ENCODE assay signal across 7 mouse cellular contexts in genomic region chr5:137607860-137608653, GRCm38 (mm10). TPM values are rescaled to one million over a fixed set of nuclear protein-coding genes. Genes with fewer than 3 reads are reported as not detected.
A peak's percentile ranks its signal among the peaks of the same experiment; 100 is the strongest.
DNase-seq lines count a peak whose midpoint lies in the region; ATAC-seq and TF ChIP-seq lines count a peak whose summit lies in the region.

No protein-coding gene starts in this region.

- H3K9ac ChIP-seq in liver, embryonic 11.5 days (ENCODE audit: low read depth, low read length) = no peak overlapping the region
- no peak overlapping the region for H3K9ac ChIP-seq in liver, postnatal 0 days (replicated peaks)
- H3K9ac ChIP-seq in hindbrain, postnatal 0 days (replicated peaks; ENCODE audit: low read length) = no peak overlapping the region
- 0 out of 2 replicates have a peak overlapping the region, but pooled peaks have one; percentile 30 for H3K9ac ChIP-seq in neural tube, embryonic 12.5 days

- DNase-seq in liver, embryonic 11.5 days (ENCODE audit: low spot score) = no peak
- no peak for DNase-seq in liver, postnatal 0 days
- no peak for DNase-seq in hindbrain, postnatal 0 days (ENCODE audit: low spot score)
- DNase-seq in adrenal gland, postnatal 25 days = no peak

- TF ChIP-seq CTCF in liver, postnatal 0 days (IDR thresholded peaks at IDR 0.05; ENCODE audit: low read depth) = no peak
- TF ChIP-seq CTCF in embryonic fibroblast, embryonic 13.5 days (IDR thresholded peaks at IDR 0.05; ENCODE audit: borderline replicate concordance, insufficient read depth, low read length) = no peak
- no peak for TF ChIP-seq CTCF in hindbrain, postnatal 0 days (IDR thresholded peaks at IDR 0.05; ENCODE audit: low read depth)

- WGBS in liver, embryonic 11.5 days = 28% methylated on average over 26 of the region's 26 CpGs
- WGBS in liver, postnatal 0 days (ENCODE audit: insufficient replicate concordance) = 47% methylated on average over 24 of the region's 26 CpGs
- WGBS in hindbrain, postnatal 0 days = 14% methylated on average over 26 of the region's 26 CpGs
- 12% methylated on average over 26 of the region's 26 CpGs for WGBS in neural tube, embryonic 12.5 days

- TF ChIP-seq EP300 in liver, postnatal 0 days (IDR thresholded peaks at IDR 0.05; ENCODE audit: low read depth) = no peak

- H3K4me1 ChIP-seq in liver, embryonic 11.5 days (replicated peaks; ENCODE audit: control insufficient read depth, insufficient read depth, low read length) = peaks cover 32% of the 10 kb centered on the region
- H3K4me1 ChIP-seq in liver, postnatal 0 days (ENCODE audit: insufficient read depth) = peaks cover 20% of the 10 kb centered on the region
- H3K4me1 ChIP-seq in embryonic fibroblast, embryonic 13.5 days (ENCODE audit: control insufficient read depth, insufficient read depth, low read length) = peaks cover 11% of the 10 kb centered on the region
- peaks cover 8% of the 10 kb centered on the region; the same call in 1 of the 2 replicates for H3K4me1 ChIP-seq in hindbrain, postnatal 0 days (ENCODE audit: insufficient read depth, low read length)
- H3K4me1 ChIP-seq in neural tube, embryonic 12.5 days = peaks cover 34% of the 10 kb centered on the region

- TF ChIP-seq POLR2A in embryonic fibroblast, embryonic 13.5 days (IDR thresholded peaks at IDR 0.05; ENCODE audit: low read depth, low read length) = no peak

- no peak for ATAC-seq in liver, embryonic 11.5 days (replicated peaks; ENCODE audit: low FRiP score)
- ATAC-seq in liver, postnatal 0 days = no peak
- ATAC-seq in hindbrain, postnatal 0 days = 0 out of 2 replicates have a peak, but pooled peaks have one; percentile 4
- ATAC-seq in neural tube, embryonic 12.5 days (ENCODE audit: low FRiP score, low read depth) = no peak
- no peak for ATAC-seq in cerebellum, adult (ENCODE audit: insufficient number of reproducible peaks, low FRiP score, low TSS enrichment)

- no peak overlapping the region for H3K27ac ChIP-seq in liver, embryonic 11.5 days (ENCODE audit: low read depth, low read length)
- H3K27ac ChIP-seq in liver, postnatal 0 days (ENCODE audit: low read depth) = no peak overlapping the region
- H3K27ac ChIP-seq in embryonic fibroblast, embryonic 13.5 days (ENCODE audit: insufficient read depth, low read length) = no peak overlapping the region
- H3K27ac ChIP-seq in hindbrain, postnatal 0 days = no peak overlapping the region
- no peak overlapping the region for H3K27ac ChIP-seq in neural tube, embryonic 12.5 days

- H3K9me3 ChIP-seq in liver, embryonic 11.5 days (ENCODE audit: control insufficient read depth, low read length) = no peaks in the 10 kb centered on the region
- no peaks in the 10 kb centered on the region for H3K9me3 ChIP-seq in liver, postnatal 0 days (ENCODE audit: low read length)
- no peaks in the 10 kb centered on the region for H3K9me3 ChIP-seq in hindbrain, postnatal 0 days (ENCODE audit: low read length)
- H3K9me3 ChIP-seq in neural tube, embryonic 12.5 days = no peaks in the 10 kb centered on the region

- H3K4me3 ChIP-seq in liver, embryonic 11.5 days (ENCODE audit: low read depth, low read length) = 0 out of 2 replicates have a peak overlapping the region, but pooled peaks have one; percentile 10
- no peak overlapping the region for H3K4me3 ChIP-seq in liver, postnatal 0 days (ENCODE audit: low read depth, low read length)
- peak overlapping the region; percentile 77 for H3K4me3 ChIP-seq in embryonic fibroblast, embryonic 13.5 days (ENCODE audit: insufficient read depth, low read length)
- 0 out of 2 replicates have a peak overlapping the region, but pooled peaks have one; percentile 13 for H3K4me3 ChIP-seq in hindbrain, postnatal 0 days (ENCODE audit: low read length)
- no peak overlapping the region for H3K4me3 ChIP-seq in neural tube, embryonic 12.5 days

- H3K4me2 ChIP-seq in liver, embryonic 11.5 days = peak overlapping the region; percentile 49
- H3K4me2 ChIP-seq in liver, postnatal 0 days (ENCODE audit: low read depth, low read length) = no peak overlapping the region
- peak overlapping the region; percentile 41 for H3K4me2 ChIP-seq in hindbrain, postnatal 0 days (ENCODE audit: low read depth, low read length)
- H3K4me2 ChIP-seq in neural tube, embryonic 12.5 days (replicated peaks) = peak overlapping the region; percentile 50

- H3K36me3 ChIP-seq in liver, embryonic 11.5 days (ENCODE audit: control insufficient read depth, insufficient read depth, low read length) = peaks cover 9% of the 10 kb centered on the region; the same call in 1 of the 2 replicates
- H3K36me3 ChIP-seq in liver, postnatal 0 days (replicated peaks; ENCODE audit: insufficient read depth, low read length) = no peaks in the 10 kb centered on the region
- no peaks in the 10 kb centered on the region for H3K36me3 ChIP-seq in hindbrain, postnatal 0 days (ENCODE audit: insufficient read depth, low read length)
- H3K36me3 ChIP-seq in neural tube, embryonic 12.5 days = 0 out of 2 replicates have a peak, but pooled peaks cover 3% of the 10 kb centered on the region

- H3K27me3 ChIP-seq in liver, embryonic 11.5 days (replicated peaks; ENCODE audit: control insufficient read depth, insufficient read depth, low read length) = peaks cover 7% of the 10 kb centered on the region
- no peaks in the 10 kb centered on the region for H3K27me3 ChIP-seq in liver, postnatal 0 days (ENCODE audit: insufficient read depth, low read length)
- H3K27me3 ChIP-seq in hindbrain, postnatal 0 days (ENCODE audit: insufficient read depth, low read length) = no peaks in the 10 kb centered on the region
- H3K27me3 ChIP-seq in neural tube, embryonic 12.5 days (replicated peaks) = peaks cover 20% of the 10 kb centered on the region; the same call in 1 of the 2 replicates

RNA-seq across cellular contexts. Expression of gene Pcolce, which starts 5.5 kb away (rescaled TPM):
- polyA plus RNA-seq in liver, embryonic 11.5 days (2014; fragmentation: Nextera tagmentation; extraction: Ambion mirVana) = 43.9 and 49.2 TPM in 2 replicates
- polyA plus RNA-seq in liver, postnatal 0 days (2015; fragmentation: Nextera tagmentation; extraction: Ambion mirVana) = 12.9 and 14.7 TPM in 2 replicates
- 732 and 740 TPM in 2 replicates for polyA plus RNA-seq in embryonic fibroblast, embryonic 13.5 days (2011; ENCODE audit: insufficient read length, low read depth, missing spikeins)
- 22.3 and 26.2 TPM in 2 replicates for total RNA-seq in hindbrain, postnatal 0 days (2014; rRNA removed)
- polyA plus RNA-seq in hindbrain, postnatal 0 days (2015; fragmentation: Nextera tagmentation; extraction: Ambion mirVana) = 21.5 and 22.0 TPM in 2 replicates
- polyA plus RNA-seq in neural tube, embryonic 12.5 days (2016; fragmentation: Nextera tagmentation; extraction: Ambion mirVana) = 51.8 and 52.0 TPM in 2 replicates
- total RNA-seq in adrenal gland, postnatal 25 days (2021) = 931 and 937 TPM in 2 replicates

RNA-seq across cellular contexts. Expression of gene Mospd3, which starts 7.2 kb away (rescaled TPM):
- polyA plus RNA-seq in liver, embryonic 11.5 days (2014; fragmentation: Nextera tagmentation; extraction: Ambion mirVana) = 58.5 and 59.7 TPM in 2 replicates
- polyA plus RNA-seq in liver, postnatal 0 days (2015; fragmentation: Nextera tagmentation; extraction: Ambion mirVana) = 26.2 and 28.3 TPM in 2 replicates
- polyA plus RNA-seq in embryonic fibroblast, embryonic 13.5 days (2011; ENCODE audit: insufficient read length, low read depth, missing spikeins) = 35.4 and 41.3 TPM in 2 replicates
- total RNA-seq in hindbrain, postnatal 0 days (2014; rRNA removed) = 10.9 and 13.3 TPM in 2 replicates
- polyA plus RNA-seq in hindbrain, postnatal 0 days (2015; fragmentation: Nextera tagmentation; extraction: Ambion mirVana) = 57.3 and 66.7 TPM in 2 replicates
- polyA plus RNA-seq in neural tube, embryonic 12.5 days (2016; fragmentation: Nextera tagmentation; extraction: Ambion mirVana) = 36.8 and 42.1 TPM in 2 replicates
- total RNA-seq in adrenal gland, postnatal 25 days (2021) = 54.1 and 59.1 TPM in 2 replicates

RNA-seq across cellular contexts. Expression of gene Fbxo24, which starts 20.7 kb away (rescaled TPM):
- polyA plus RNA-seq in liver, embryonic 11.5 days (2014; fragmentation: Nextera tagmentation; extraction: Ambion mirVana) = 0.18 TPM in 1 of 2 replicates, not detected in the other
- polyA plus RNA-seq in liver, postnatal 0 days (2015; fragmentation: Nextera tagmentation; extraction: Ambion mirVana) = not detected in 2 replicates
- polyA plus RNA-seq in embryonic fibroblast, embryonic 13.5 days (2011; ENCODE audit: insufficient read length, low read depth, missing spikeins) = 0.60 and 0.67 TPM in 2 replicates
- total RNA-seq in hindbrain, postnatal 0 days (2014; rRNA removed) = 0.25 and 0.26 TPM in 2 replicates
- polyA plus RNA-seq in hindbrain, postnatal 0 days (2015; fragmentation: Nextera tagmentation; extraction: Ambion mirVana) = 0.18 TPM in 1 of 2 replicates, not detected in the other
- polyA plus RNA-seq in neural tube, embryonic 12.5 days (2016; fragmentation: Nextera tagmentation; extraction: Ambion mirVana) = 0.11 and 0.39 TPM in 2 replicates
- 1.0 and 2.2 TPM in 2 replicates for total RNA-seq in adrenal gland, postnatal 25 days (2021)

RNA-seq across cellular contexts. Expression of gene Lrch4, which starts 20.9 kb away (rescaled TPM):
- polyA plus RNA-seq in liver, embryonic 11.5 days (2014; fragmentation: Nextera tagmentation; extraction: Ambion mirVana) = 46.6 and 54.5 TPM in 2 replicates
- polyA plus RNA-seq in liver, postnatal 0 days (2015; fragmentation: Nextera tagmentation; extraction: Ambion mirVana) = 24.1 and 24.3 TPM in 2 replicates
- 17.5 and 29.1 TPM in 2 replicates for polyA plus RNA-seq in embryonic fibroblast, embryonic 13.5 days (2011; ENCODE audit: insufficient read length, low read depth, missing spikeins)
- 9.6 and 10.4 TPM in 2 replicates for total RNA-seq in hindbrain, postnatal 0 days (2014; rRNA removed)
- polyA plus RNA-seq in hindbrain, postnatal 0 days (2015; fragmentation: Nextera tagmentation; extraction: Ambion mirVana) = 12.3 and 14.6 TPM in 2 replicates
- 29.4 and 32.5 TPM in 2 replicates for polyA plus RNA-seq in neural tube, embryonic 12.5 days (2016; fragmentation: Nextera tagmentation; extraction: Ambion mirVana)
- total RNA-seq in adrenal gland, postnatal 25 days (2021) = 19.3 and 35.7 TPM in 2 replicates

RNA-seq across cellular contexts. Expression of gene Gm20605, which starts 20.9 kb away (rescaled TPM):
- 11.6 and 13.2 TPM in 2 replicates for polyA plus RNA-seq in liver, embryonic 11.5 days (2014; fragmentation: Nextera tagmentation; extraction: Ambion mirVana)
- 2.4 and 2.6 TPM in 2 replicates for polyA plus RNA-seq in liver, postnatal 0 days (2015; fragmentation: Nextera tagmentation; extraction: Ambion mirVana)
- 3.0 and 3.5 TPM in 2 replicates for polyA plus RNA-seq in embryonic fibroblast, embryonic 13.5 days (2011; ENCODE audit: insufficient read length, low read depth, missing spikeins)
- total RNA-seq in hindbrain, postnatal 0 days (2014; rRNA removed) = 3.4 and 4.1 TPM in 2 replicates
- 4.1 and 5.3 TPM in 2 replicates for polyA plus RNA-seq in hindbrain, postnatal 0 days (2015; fragmentation: Nextera tagmentation; extraction: Ambion mirVana)
- polyA plus RNA-seq in neural tube, embryonic 12.5 days (2016; fragmentation: Nextera tagmentation; extraction: Ambion mirVana) = 8.9 and 9.4 TPM in 2 replicates
- total RNA-seq in adrenal gland, postnatal 25 days (2021) = 13.4 and 18.2 TPM in 2 replicates

Comparison
In these comparisons a context has a peak if more than half of its experiments do, and no peak if none do; other contexts are left out.
1. H3K4me3 ChIP-seq: peak in liver, embryonic 11.5 days (single experiment), embryonic fibroblast, embryonic 13.5 days (single experiment) and hindbrain, postnatal 0 days (single experiment); none in liver, postnatal 0 days (single experiment) and neural tube, embryonic 12.5 days (single experiment).
2. RNA of gene Pcolce, which starts 5.5 kb away (polyA plus RNA-seq): 732 to 740 TPM in embryonic fibroblast, embryonic 13.5 days; 51.8 to 52.0 TPM in neural tube, embryonic 12.5 days, 43.9 to 49.2 TPM in liver, embryonic 11.5 days, 21.5 to 22.0 TPM in hindbrain, postnatal 0 days and 12.9 to 14.7 TPM in liver, postnatal 0 days; every median in the first group is over 10 times any median in the second.